ENCODE assay signal across 29 mouse cellular contexts in genomic region chrX:141265986-141266385, GRCm38 (mm10).
DNase-seq lines count a peak whose midpoint lies in the region; ATAC-seq and TF ChIP-seq lines count a peak whose summit lies in the region.
"Had no signal": no experiment of that assay in that cellular context is flagged by ENCODE, and none has a peak within 500 bp of the region (broad histone marks: within the 10 kb centered on the region; RNA-seq: fewer than 3 reads in every experiment).

No protein-coding gene starts in this region.

- no peak overlapping the region for H3K4me3 ChIP-seq in midbrain, embryonic 10.5 days
- H3K4me3 ChIP-seq in midbrain, postnatal 0 days (ENCODE audit: low read depth, low read length), result no peak overlapping the region
- H3K4me3 ChIP-seq in thymus, adult 2 months (ENCODE audit: control insufficient read depth, insufficient read depth, low read length), result no peak overlapping the region
- H3K4me3 ChIP-seq: hindbrain, embryonic 15.5 days; kidney, embryonic 15.5 days; layer of hippocampus, adult 2 months; left cerebral cortex, adult 2 months; liver, embryonic 12.5 days; megakaryocyte, embryonic 14.5 days; midbrain, embryonic 15.5 days had no signal

- ATAC-seq in midbrain, postnatal 0 days (ENCODE audit: low FRiP score), result no peak
- ATAC-seq: forebrain, embryonic 14.5 days; liver, embryonic 12.5 days; liver, postnatal 0 days; midbrain, embryonic 15.5 days; Patski had no signal

- no peak for TF ChIP-seq CTCF in midbrain, postnatal 0 days (IDR thresholded peaks at IDR 0.05)
- TF ChIP-seq CTCF in thymus, adult 2 months (IDR thresholded peaks at IDR 0.05; ENCODE audit: borderline replicate concordance, control insufficient read depth, extremely low read depth, insufficient read depth, low read length, poor library complexity), result no peak

- no peak overlapping the region for H3K4me2 ChIP-seq in midbrain, postnatal 0 days (ENCODE audit: low read depth, low read length, poor library complexity, severe bottlenecking)
- H3K4me2 ChIP-seq: heart, embryonic 11.5 days; hindbrain, embryonic 15.5 days; kidney, embryonic 15.5 days; liver, embryonic 12.5 days; midbrain, embryonic 15.5 days had no signal

- H3K9ac ChIP-seq in midbrain, postnatal 0 days (replicated peaks; ENCODE audit: low read length, poor library complexity, severe bottlenecking), result no peak overlapping the region
- H3K9ac ChIP-seq: hindbrain, embryonic 15.5 days; kidney, embryonic 15.5 days; liver, embryonic 12.5 days; liver, postnatal 0 days; midbrain, embryonic 15.5 days had no signal

- no peak for TF ChIP-seq POLR2A in thymus, adult 2 months (IDR thresholded peaks at IDR 0.05; ENCODE audit: control insufficient read depth, extremely low read depth, insufficient read depth, low read length, poor library complexity)

- no peaks in the 10 kb centered on the region for H3K9me3 ChIP-seq in midbrain, embryonic 10.5 days (replicated peaks)
- H3K9me3 ChIP-seq in midbrain, postnatal 0 days (ENCODE audit: low read length), result no peaks in the 10 kb centered on the region
- H3K9me3 ChIP-seq: G1E; hindbrain, embryonic 15.5 days; kidney, embryonic 15.5 days; liver, embryonic 12.5 days; megakaryocyte, embryonic 14.5 days; midbrain, embryonic 15.5 days had no signal

- H3K36me3 ChIP-seq in midbrain, embryonic 10.5 days, result no peaks in the 10 kb centered on the region
- H3K36me3 ChIP-seq in midbrain, postnatal 0 days (ENCODE audit: insufficient read depth, low read length), result no peaks in the 10 kb centered on the region
- H3K36me3 ChIP-seq in thymus, adult 2 months (ENCODE audit: control insufficient read depth, insufficient read depth, low read length), result no peaks in the 10 kb centered on the region
- H3K36me3 ChIP-seq: G1E; hindbrain, embryonic 15.5 days; kidney, embryonic 15.5 days; liver, embryonic 12.5 days; midbrain, embryonic 15.5 days had no signal

- peaks cover 97% of the 10 kb centered on the region for H3K27me3 ChIP-seq in midbrain, embryonic 10.5 days (ENCODE audit: low read depth, poor library complexity, severe bottlenecking)
- H3K27me3 ChIP-seq in midbrain, postnatal 0 days (ENCODE audit: insufficient read depth, low read length), result peaks cover 6% of the 10 kb centered on the region; the same call in 1 of the 2 replicates
- no peaks in the 10 kb centered on the region for H3K27me3 ChIP-seq in thymus, adult 2 months (ENCODE audit: control insufficient read depth, insufficient read depth, low read length)
- H3K27me3 ChIP-seq: megakaryocyte, embryonic 14.5 days; Patski had no signal

- WGBS in midbrain, embryonic 10.5 days, result 26% methylated on average over 1 of the region's 1 CpGs
- 38% methylated on average over 1 of the region's 1 CpGs for WGBS in midbrain, postnatal 0 days
- WGBS in thymus, adult 2 months, result 64% methylated on average over 1 of the region's 1 CpGs

- peaks cover 2% of the 10 kb centered on the region; the same call in 1 of the 2 replicates for H3K4me1 ChIP-seq in midbrain, embryonic 10.5 days
- H3K4me1 ChIP-seq in midbrain, postnatal 0 days (ENCODE audit: insufficient read depth, low read length), result no peaks in the 10 kb centered on the region
- H3K4me1 ChIP-seq in thymus, adult 2 months (replicated peaks; ENCODE audit: control insufficient read depth, insufficient read depth, low read length), result no peaks in the 10 kb centered on the region
- H3K4me1 ChIP-seq: hindbrain, embryonic 15.5 days; kidney, embryonic 15.5 days; liver, embryonic 12.5 days; megakaryocyte, embryonic 14.5 days; midbrain, embryonic 15.5 days had no signal

- H3K27ac ChIP-seq in midbrain, embryonic 10.5 days (replicated peaks), result no peak overlapping the region
- no peak overlapping the region for H3K27ac ChIP-seq in midbrain, postnatal 0 days (ENCODE audit: low read depth, low read length)
- no peak overlapping the region for H3K27ac ChIP-seq in thymus, adult 2 months (ENCODE audit: control insufficient read depth, insufficient read depth, low read length)
- H3K27ac ChIP-seq: hindbrain, embryonic 15.5 days; kidney, embryonic 15.5 days; layer of hippocampus, adult 2 months; left cerebral cortex, adult 2 months; liver, embryonic 12.5 days; midbrain, embryonic 15.5 days had no signal

- peak; percentile 1 to 14 for DNase-seq in cerebellum, postnatal 10 days
- DNase-seq in cerebellum, adult 8-10 months, result no peak
- peak; percentile 28 for DNase-seq in midbrain, embryonic 10.5 days (ENCODE audit: low spot score)
- no peak for DNase-seq in midbrain, postnatal 0 days (ENCODE audit: low spot score)
- peak; percentile 0 for DNase-seq in embryo, embryonic 9.5 days (ENCODE audit: extremely low spot score)
- no peak for DNase-seq in ovary, adult 18-20 months (ENCODE audit: low spot score)
- no peak for DNase-seq in thymus, adult 2 months
- DNase-seq: adrenal gland, adult 2 months; cerebellum, adult 2 months; cerebellum, postnatal 36 days; gastrocnemius, postnatal 25 days; heart, adult 18-20 months; heart, postnatal 36 days; kidney, adult 18-20 months; kidney, postnatal 25 days; liver, postnatal 0 days; lung, postnatal 36 days; right cerebral cortex, postnatal 14 days had no signal

Comparison
In these comparisons a context has a peak if more than half of its experiments do, and no peak if none do; other contexts are left out.
1. DNase-seq: peak in cerebellum, postnatal 10 days (2 of 2), midbrain, embryonic 10.5 days (single experiment) and embryo, embryonic 9.5 days (single experiment); none in cerebellum, adult 8-10 months (single experiment), midbrain, postnatal 0 days (single experiment), ovary, adult 18-20 months (single experiment) and thymus, adult 2 months (single experiment).